Mouse (Mus musculus): Measurements from ENCODE around the gene Osbpl8. TPM values are rescaled to one million over a fixed set of nuclear protein-coding genes. Genes with fewer than 3 reads are reported as not detected.
A peak's percentile ranks its signal among the peaks of the same experiment; 100 is the strongest.

Gene Osbpl8
- total and polyA plus RNA-seq, 2 experiments from 2014 or later = 15.8 to 36.3 TPM

DNA sequence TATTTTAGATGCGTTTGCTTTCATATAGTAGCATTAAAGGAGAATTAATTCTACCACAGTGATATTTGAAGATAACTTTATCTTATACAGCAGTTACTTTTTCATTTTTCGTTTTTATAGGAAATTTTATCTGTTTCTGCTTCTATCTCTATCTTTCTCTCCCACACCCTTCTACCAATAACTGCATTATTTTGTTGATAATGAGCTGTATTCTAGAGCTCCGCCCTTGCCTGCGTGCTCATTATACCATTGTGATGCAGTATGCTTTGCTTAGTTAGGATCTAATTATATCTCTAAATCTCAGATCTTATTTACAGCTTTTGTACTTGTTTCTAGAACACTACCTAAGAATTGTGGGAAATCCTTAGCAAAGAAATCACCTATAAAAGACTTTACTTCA is 85.6 kb downstream of the Osbpl8 start:
- Histone ChIP-seq H3K27me3 (ENCODE audit: insufficient read depth, low read length) (no peaks in the 10 kb centered on the region), H3K4me2 (ENCODE audit: low read depth, low read length) (peak overlapping the region; percentile 23), H3K4me1 (ENCODE audit: insufficient read depth, low read length) (peaks cover 5% of the 10 kb centered on the region; the same call in 1 of the 2 replicates), H3K27ac (no peak overlapping the region), H3K9me3 (ENCODE audit: low read length) (no peaks in the 10 kb centered on the region), H3K4me3 (ENCODE audit: low read length) (no peak overlapping the region), H3K9ac (replicated peaks; ENCODE audit: low read length) (no peak overlapping the region), H3K36me3 (ENCODE audit: insufficient read depth, low read length) (no peaks in the 10 kb centered on the region)
- no peak for DNase-seq (ENCODE audit: low spot score)
- no peak for ATAC-seq
- WGBS = 86% methylated on average over 4 of the region's 4 CpGs
- TF ChIP-seq CTCF (IDR thresholded peaks at IDR 0.05; ENCODE audit: low read depth) = no peak

DNA sequence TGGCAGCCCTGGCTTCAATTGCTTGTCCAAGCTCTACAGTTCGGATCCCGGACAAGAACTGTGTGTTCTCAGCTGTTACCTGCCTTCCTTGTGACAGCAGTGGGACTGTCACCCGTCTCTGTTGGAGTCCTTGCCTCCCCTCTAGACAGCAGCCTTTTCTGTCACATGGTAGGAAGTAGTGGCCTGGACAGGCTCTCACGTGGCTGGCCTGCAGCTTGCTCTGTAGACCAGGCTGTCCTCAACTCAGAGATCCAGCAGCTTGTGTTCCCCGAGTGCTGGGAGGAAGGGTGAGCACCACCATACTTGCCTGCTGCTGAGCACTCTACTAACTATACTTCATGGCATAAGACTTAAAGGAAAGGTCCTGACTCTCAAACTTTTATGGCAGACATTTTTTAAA is 87.1 kb downstream of the Osbpl8 start:
- no peak overlapping the region for H3K4me3 ChIP-seq (ENCODE audit: low read length)
- H3K27ac ChIP-seq = no peak overlapping the region
- no peak overlapping the region for H3K4me2 ChIP-seq (ENCODE audit: low read depth, low read length)
- peaks cover 5% of the 10 kb centered on the region; the same call in 1 of the 2 replicates for H3K4me1 ChIP-seq (ENCODE audit: insufficient read depth, low read length)
- no peak for ATAC-seq
- no peaks in the 10 kb centered on the region for H3K9me3 ChIP-seq (ENCODE audit: low read length)
- H3K36me3 ChIP-seq (ENCODE audit: insufficient read depth, low read length) = no peaks in the 10 kb centered on the region
- no peak for TF ChIP-seq CTCF (IDR thresholded peaks at IDR 0.05; ENCODE audit: low read depth)
- H3K27me3 ChIP-seq (ENCODE audit: insufficient read depth, low read length) = no peaks in the 10 kb centered on the region
- DNase-seq (ENCODE audit: low spot score) = no peak
- WGBS = 75% methylated on average over 5 of the region's 5 CpGs
- no peak overlapping the region for H3K9ac ChIP-seq (replicated peaks; ENCODE audit: low read length)

DNA sequence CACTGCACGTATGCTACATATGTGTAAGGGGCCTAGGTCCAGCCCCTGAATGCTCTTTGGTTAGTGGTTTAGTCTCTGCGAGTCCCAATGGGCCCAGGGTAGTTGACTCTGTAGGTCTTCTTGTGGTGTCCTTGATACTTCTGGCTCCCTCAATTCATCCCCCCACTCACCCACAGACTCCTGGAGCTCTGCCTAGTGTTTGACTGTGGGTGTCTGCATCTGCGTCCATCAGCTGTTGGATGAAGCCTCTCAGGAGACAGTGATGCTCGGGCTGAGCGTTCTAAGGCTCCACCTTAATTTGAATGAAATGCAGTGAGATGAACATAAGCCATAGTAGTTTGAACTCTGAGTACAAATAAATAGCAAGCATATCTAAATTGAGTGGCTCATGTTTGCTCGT is 90.7 kb downstream of the Osbpl8 start:
- H3K4me3 ChIP-seq (ENCODE audit: low read length) = no peak overlapping the region
- ATAC-seq = no peak
- no peaks in the 10 kb centered on the region for H3K27me3 ChIP-seq (ENCODE audit: insufficient read depth, low read length)
- H3K9me3 ChIP-seq (ENCODE audit: low read length) = no peaks in the 10 kb centered on the region
- H3K4me1 ChIP-seq (ENCODE audit: insufficient read depth, low read length) = no peaks in the 10 kb centered on the region
- WGBS = 86% methylated on average over 6 of the region's 6 CpGs
- H3K4me2 ChIP-seq (ENCODE audit: low read depth, low read length) = no peak overlapping the region
- no peaks in the 10 kb centered on the region for H3K36me3 ChIP-seq (ENCODE audit: insufficient read depth, low read length)
- no peak overlapping the region for H3K27ac ChIP-seq
- no peak for DNase-seq (ENCODE audit: low spot score)
- no peak for TF ChIP-seq CTCF (IDR thresholded peaks at IDR 0.05; ENCODE audit: low read depth)
- H3K9ac ChIP-seq (replicated peaks; ENCODE audit: low read length) = no peak overlapping the region

DNA sequence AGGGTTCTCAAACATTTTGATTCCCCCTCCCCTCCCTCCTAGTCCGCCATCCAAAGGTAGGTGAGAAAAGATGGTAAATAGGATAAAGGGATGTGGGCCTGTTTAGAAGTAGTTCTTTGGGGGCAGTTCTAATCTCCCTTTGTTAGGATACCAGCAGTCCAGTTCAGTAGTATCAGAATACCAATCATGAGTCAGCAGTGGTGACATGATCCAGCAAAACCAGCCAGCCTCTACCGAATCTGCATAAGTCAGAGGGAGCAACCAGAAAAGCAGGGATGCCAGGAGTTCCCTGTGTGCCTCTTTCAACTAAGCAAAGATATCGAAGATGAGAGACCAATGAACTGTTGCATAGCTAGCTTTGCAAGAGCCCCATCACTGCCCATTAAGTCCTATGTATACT is 91.6 kb downstream of the Osbpl8 start:
- no peak overlapping the region for H3K27ac ChIP-seq
- H3K9ac ChIP-seq (replicated peaks; ENCODE audit: low read length) = no peak overlapping the region
- no peak overlapping the region for H3K4me3 ChIP-seq (ENCODE audit: low read length)
- H3K4me1 ChIP-seq (ENCODE audit: insufficient read depth, low read length) = no peaks in the 10 kb centered on the region
- ATAC-seq = no peak
- 87% methylated on average over 3 of the region's 3 CpGs for WGBS
- no peaks in the 10 kb centered on the region for H3K36me3 ChIP-seq (ENCODE audit: insufficient read depth, low read length)
- DNase-seq (ENCODE audit: low spot score) = no peak
- no peak overlapping the region for H3K4me2 ChIP-seq (ENCODE audit: low read depth, low read length)
- no peaks in the 10 kb centered on the region for H3K9me3 ChIP-seq (ENCODE audit: low read length)
- no peak for TF ChIP-seq CTCF (IDR thresholded peaks at IDR 0.05; ENCODE audit: low read depth)
- no peaks in the 10 kb centered on the region for H3K27me3 ChIP-seq (ENCODE audit: insufficient read depth, low read length)

DNA sequence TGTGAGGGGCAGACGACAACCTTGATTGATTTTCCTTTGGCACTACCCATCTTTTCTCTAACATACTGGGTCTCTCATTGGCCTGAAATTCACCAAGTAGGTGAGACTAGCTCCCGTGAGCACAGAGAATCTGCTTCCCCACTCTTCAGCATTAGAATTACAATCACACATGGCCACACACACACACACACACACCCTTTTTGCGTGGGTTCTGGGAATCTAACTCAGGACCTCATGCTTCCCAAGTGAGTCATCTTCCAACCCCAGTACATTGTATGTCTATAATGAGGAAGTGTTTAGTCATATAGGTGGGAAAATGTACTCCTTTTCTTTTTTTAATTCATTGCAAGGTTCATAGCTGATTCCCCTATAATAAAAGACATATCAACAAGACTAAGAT is 92.8 kb downstream of the Osbpl8 start:
- H3K27ac ChIP-seq = no peak overlapping the region
- no peak overlapping the region for H3K4me2 ChIP-seq (ENCODE audit: low read depth, low read length)
- no peak for TF ChIP-seq CTCF (IDR thresholded peaks at IDR 0.05; ENCODE audit: low read depth)
- no peaks in the 10 kb centered on the region for H3K36me3 ChIP-seq (ENCODE audit: insufficient read depth, low read length)
- H3K9ac ChIP-seq (replicated peaks; ENCODE audit: low read length) = no peak overlapping the region
- H3K4me1 ChIP-seq (ENCODE audit: insufficient read depth, low read length) = no peaks in the 10 kb centered on the region
- no peaks in the 10 kb centered on the region for H3K9me3 ChIP-seq (ENCODE audit: low read length)
- DNase-seq (ENCODE audit: low spot score) (no peak), ATAC-seq (no peak)
- 89% methylated on average over 3 of the region's 3 CpGs for whole genome bisulfite sequencing
- no peak overlapping the region for H3K4me3 ChIP-seq (ENCODE audit: low read length)
- no peaks in the 10 kb centered on the region for H3K27me3 ChIP-seq (ENCODE audit: insufficient read depth, low read length)

DNA sequence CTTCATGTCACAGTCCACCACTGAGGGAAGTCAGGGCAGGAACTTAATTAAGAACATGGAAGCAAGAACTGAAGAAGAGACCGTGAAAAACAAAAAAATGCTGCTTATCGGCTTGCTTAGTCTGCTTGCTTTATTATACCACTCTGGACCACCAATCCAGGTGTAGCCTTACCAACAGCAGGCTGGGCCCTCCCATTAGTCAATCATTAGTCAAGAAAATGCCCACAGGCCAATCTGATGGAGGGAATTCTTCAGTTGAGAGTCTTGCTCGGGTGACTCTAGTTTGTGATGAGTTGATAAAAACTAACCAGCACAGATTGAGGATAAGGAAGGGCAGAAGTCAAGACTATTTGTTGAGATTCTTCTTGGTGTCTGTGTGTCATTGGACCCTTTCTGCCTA is 93.7 kb downstream of the Osbpl8 start:
- Histone ChIP-seq H3K4me1 (ENCODE audit: insufficient read depth, low read length) (no peaks in the 10 kb centered on the region), H3K27me3 (ENCODE audit: insufficient read depth, low read length) (no peaks in the 10 kb centered on the region), H3K27ac (no peak overlapping the region), H3K4me2 (ENCODE audit: low read depth, low read length) (no peak overlapping the region), H3K9me3 (ENCODE audit: low read length) (no peaks in the 10 kb centered on the region), H3K9ac (replicated peaks; ENCODE audit: low read length) (no peak overlapping the region), H3K4me3 (ENCODE audit: low read length) (no peak overlapping the region), H3K36me3 (ENCODE audit: insufficient read depth, low read length) (no peaks in the 10 kb centered on the region)
- ATAC-seq (no peak), DNase-seq (ENCODE audit: low spot score) (no peak)
- no peak for TF ChIP-seq CTCF (IDR thresholded peaks at IDR 0.05; ENCODE audit: low read depth)
- 92% methylated on average over 3 of the region's 3 CpGs for WGBS

DNA sequence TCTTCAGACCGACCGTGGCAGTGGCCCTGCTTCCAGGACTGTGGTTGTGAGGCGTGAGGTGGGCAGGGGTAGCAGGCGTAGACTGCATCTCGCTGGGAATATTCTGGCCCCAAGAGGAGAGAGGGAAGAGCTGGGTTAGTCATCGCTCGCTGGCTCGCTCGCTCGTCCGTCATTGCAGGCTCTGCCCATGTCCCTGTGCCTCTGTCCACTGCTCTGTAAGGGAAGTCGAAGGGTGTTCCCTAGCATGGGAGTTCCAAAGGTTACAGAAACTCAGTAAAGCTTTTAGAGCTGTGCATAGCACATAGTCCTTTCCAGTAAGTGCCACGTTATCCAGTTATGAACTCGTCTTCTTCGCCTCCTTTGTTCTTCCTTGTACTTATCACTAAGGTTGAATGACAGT is 107.1 kb downstream of the Osbpl8 start:
- DNase-seq (ENCODE audit: low spot score) (no peak), ATAC-seq (no peak)
- Histone ChIP-seq H3K4me3 (ENCODE audit: low read length) (no peak overlapping the region), H3K4me1 (ENCODE audit: insufficient read depth, low read length) (no peaks in the 10 kb centered on the region), H3K4me2 (ENCODE audit: low read depth, low read length) (no peak overlapping the region), H3K36me3 (ENCODE audit: insufficient read depth, low read length) (peaks cover 33% of the 10 kb centered on the region), H3K27ac (no peak overlapping the region), H3K9ac (replicated peaks; ENCODE audit: low read length) (no peak overlapping the region), H3K27me3 (ENCODE audit: insufficient read depth, low read length) (no peaks in the 10 kb centered on the region), H3K9me3 (ENCODE audit: low read length) (no peaks in the 10 kb centered on the region)
- WGBS = 80% methylated on average over 15 of the region's 15 CpGs
- no peak for TF ChIP-seq CTCF (IDR thresholded peaks at IDR 0.05; ENCODE audit: low read depth)
